Mouse (Mus musculus): ENCODE results near the gene Prelid1. TPM values are rescaled to one million over a fixed set of nuclear protein-coding genes. Genes with fewer than 3 reads are reported as not detected.

The Prelid1 gene
- polyA plus RNA-seq, 1 experiment: 493 TPM

DNA sequence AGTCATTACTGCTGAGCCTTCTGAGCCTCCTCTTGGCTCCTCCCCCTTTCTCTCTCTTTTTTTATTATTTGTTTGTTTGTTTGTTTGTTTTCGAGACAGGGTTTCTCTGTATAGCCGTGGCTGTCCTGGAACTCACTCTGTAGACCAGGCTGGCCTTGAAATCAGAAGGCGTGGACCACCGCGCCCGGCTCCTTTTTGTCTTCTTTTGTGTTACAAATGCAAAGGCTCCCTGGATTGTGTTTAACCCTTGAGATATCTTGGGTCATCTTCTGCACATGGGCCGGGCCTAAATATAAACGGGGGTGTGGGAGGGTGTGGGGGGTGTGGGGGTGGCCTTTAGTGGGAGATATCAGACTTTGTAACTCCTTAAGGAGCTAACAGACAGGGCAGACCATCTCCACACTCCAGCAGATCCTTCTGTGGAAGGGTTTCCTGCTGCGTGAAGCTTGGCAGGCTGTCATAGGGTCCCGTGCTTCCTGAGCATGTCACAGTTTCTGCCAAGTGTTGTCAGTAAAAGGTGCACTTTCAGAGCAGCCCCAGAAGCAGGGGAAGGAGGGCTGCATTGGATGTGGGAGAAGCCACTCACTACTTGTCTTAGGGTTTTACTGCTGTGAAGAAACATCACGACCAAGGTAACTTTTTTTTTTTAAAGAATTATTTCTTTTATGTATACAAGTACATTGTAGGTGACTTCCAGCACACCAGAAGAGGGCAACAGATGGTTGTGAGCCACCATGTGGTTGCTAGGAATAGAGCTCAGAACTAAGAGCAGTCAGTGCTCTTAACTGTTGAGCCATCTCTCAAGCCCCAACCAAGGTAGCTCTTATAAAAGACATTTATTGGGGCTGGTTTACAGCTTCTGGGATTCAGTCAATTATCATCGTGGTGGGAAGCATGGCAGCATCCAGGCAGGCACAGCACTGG is 18.1 kb downstream of the Prelid1 start:
- Histone ChIP-seq H3K27ac (ENCODE audit: control insufficient read depth, insufficient read depth, low read length) (no peak overlapping the region), H3K36me3 (ENCODE audit: control insufficient read depth, insufficient read depth, low read length) (no peaks in the 10 kb centered on the region), H3K27me3 (ENCODE audit: control insufficient read depth, insufficient read depth, low read length) (no peaks in the 10 kb centered on the region), H3K4me3 (ENCODE audit: control insufficient read depth, insufficient read depth, low read length) (no peak overlapping the region), H3K4me1 (replicated peaks; ENCODE audit: control insufficient read depth, insufficient read depth, low read length) (no peaks in the 10 kb centered on the region; the same call in 1 of the 2 replicates)
- TF ChIP-seq CTCF (IDR thresholded peaks at IDR 0.05; ENCODE audit: borderline replicate concordance, control insufficient read depth, extremely low read depth, insufficient read depth, low read length, poor library complexity) (no peak), POLR2A (IDR thresholded peaks at IDR 0.05; ENCODE audit: control insufficient read depth, extremely low read depth, insufficient read depth, low read length, poor library complexity) (no peak)
- 85% methylated on average over 12 of the region's 12 CpGs for WGBS
- DNase-seq: no peak

DNA sequence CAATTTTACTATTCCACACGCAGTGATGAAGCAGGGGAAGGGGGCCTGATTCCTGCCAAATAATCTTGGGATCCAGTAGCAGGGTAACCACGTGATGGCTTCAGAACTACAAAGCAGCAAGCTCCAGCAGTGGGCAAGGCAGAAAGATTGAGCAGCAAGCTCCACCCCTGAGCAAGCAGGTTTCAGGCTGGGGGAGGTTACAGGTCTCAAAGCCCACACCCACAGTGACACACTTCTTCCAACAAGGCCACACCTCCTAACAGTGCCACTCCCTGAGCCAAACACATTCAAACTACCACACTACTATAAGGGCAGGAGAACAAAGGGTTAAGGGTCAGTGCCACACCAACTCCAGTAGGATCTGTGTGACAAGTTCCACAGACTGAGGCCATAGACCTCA is 19.0 kb downstream of the Prelid1 start:
- H3K27me3 ChIP-seq (ENCODE audit: control insufficient read depth, insufficient read depth, low read length): no peaks in the 10 kb centered on the region
- H3K4me1 ChIP-seq (replicated peaks; ENCODE audit: control insufficient read depth, insufficient read depth, low read length): no peaks in the 10 kb centered on the region; the same call in 1 of the 2 replicates
- H3K36me3 ChIP-seq (ENCODE audit: control insufficient read depth, insufficient read depth, low read length): no peaks in the 10 kb centered on the region; the same call in 1 of the 2 replicates
- no peak overlapping the region for H3K27ac ChIP-seq (ENCODE audit: control insufficient read depth, insufficient read depth, low read length)
- 46% methylated on average over 2 of the region's 2 CpGs for WGBS
- TF ChIP-seq POLR2A (IDR thresholded peaks at IDR 0.05; ENCODE audit: control insufficient read depth, extremely low read depth, insufficient read depth, low read length, poor library complexity): no peak
- TF ChIP-seq CTCF (IDR thresholded peaks at IDR 0.05; ENCODE audit: borderline replicate concordance, control insufficient read depth, extremely low read depth, insufficient read depth, low read length, poor library complexity): no peak
- H3K4me3 ChIP-seq (ENCODE audit: control insufficient read depth, insufficient read depth, low read length): no peak overlapping the region
- DNase-seq: no peak

DNA sequence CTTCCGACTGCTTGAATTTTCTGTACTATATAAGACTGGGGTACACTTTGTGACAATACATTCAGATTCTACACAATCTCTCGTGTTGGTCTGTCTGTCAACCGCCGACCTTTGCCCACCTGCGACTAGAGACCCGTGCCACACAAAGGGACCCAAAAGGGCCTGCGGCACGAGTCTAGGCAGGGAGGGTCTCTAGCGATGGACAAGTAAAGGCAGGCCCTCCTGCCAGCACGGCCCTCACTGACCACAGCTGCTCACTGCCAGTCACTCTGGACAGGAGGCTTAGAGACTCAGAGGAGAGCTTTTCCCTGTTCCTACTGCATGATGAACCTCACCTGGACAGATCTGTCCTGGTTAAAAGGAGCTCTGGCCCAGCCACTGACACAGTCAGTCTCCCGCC is 22.2 kb downstream of the Prelid1 start:
- WGBS: 80% methylated on average over 11 of the region's 11 CpGs
- no peak for TF ChIP-seq CTCF (IDR thresholded peaks at IDR 0.05; ENCODE audit: borderline replicate concordance, control insufficient read depth, extremely low read depth, insufficient read depth, low read length, poor library complexity)
- no peak for TF ChIP-seq POLR2A (IDR thresholded peaks at IDR 0.05; ENCODE audit: control insufficient read depth, extremely low read depth, insufficient read depth, low read length, poor library complexity)
- Histone ChIP-seq H3K27ac (ENCODE audit: control insufficient read depth, insufficient read depth, low read length) (no peak overlapping the region), H3K4me1 (replicated peaks; ENCODE audit: control insufficient read depth, insufficient read depth, low read length) (no peaks in the 10 kb centered on the region; the same call in 1 of the 2 replicates), H3K36me3 (ENCODE audit: control insufficient read depth, insufficient read depth, low read length) (peaks cover 29% of the 10 kb centered on the region), H3K4me3 (ENCODE audit: control insufficient read depth, insufficient read depth, low read length) (no peak overlapping the region), H3K27me3 (ENCODE audit: control insufficient read depth, insufficient read depth, low read length) (no peaks in the 10 kb centered on the region)
- no peak for DNase-seq

DNA sequence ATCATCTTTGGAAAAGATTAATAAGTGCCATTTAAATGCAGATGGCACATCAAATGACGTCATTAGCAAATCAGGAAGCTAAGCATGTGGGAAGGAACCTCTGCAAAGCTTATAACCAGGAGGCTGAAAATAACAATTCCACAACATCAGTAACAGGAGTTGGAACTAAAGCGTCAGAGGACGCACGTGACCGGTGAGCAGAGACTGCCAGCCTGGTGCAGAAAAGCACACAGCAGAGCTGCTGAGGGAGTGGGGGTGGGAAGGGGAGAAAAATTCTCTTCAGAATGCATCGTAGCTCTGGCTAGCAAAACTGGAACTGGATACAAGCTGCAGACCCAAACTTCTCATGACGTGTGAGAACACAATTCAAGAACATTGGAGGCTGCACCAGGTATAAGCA is 24.0 kb downstream of the Prelid1 start:
- no peak for DNase-seq
- H3K27me3 ChIP-seq (ENCODE audit: control insufficient read depth, insufficient read depth, low read length): no peaks in the 10 kb centered on the region
- H3K4me1 ChIP-seq (replicated peaks; ENCODE audit: control insufficient read depth, insufficient read depth, low read length): no peaks in the 10 kb centered on the region; the same call in 1 of the 2 replicates
- H3K36me3 ChIP-seq (ENCODE audit: control insufficient read depth, insufficient read depth, low read length): peaks cover 47% of the 10 kb centered on the region
- TF ChIP-seq CTCF (IDR thresholded peaks at IDR 0.05; ENCODE audit: borderline replicate concordance, control insufficient read depth, extremely low read depth, insufficient read depth, low read length, poor library complexity) (no peak), POLR2A (IDR thresholded peaks at IDR 0.05; ENCODE audit: control insufficient read depth, extremely low read depth, insufficient read depth, low read length, poor library complexity) (no peak)
- no peak overlapping the region for H3K27ac ChIP-seq (ENCODE audit: control insufficient read depth, insufficient read depth, low read length)
- 92% methylated on average over 7 of the region's 7 CpGs for WGBS
- no peak overlapping the region for H3K4me3 ChIP-seq (ENCODE audit: control insufficient read depth, insufficient read depth, low read length)

DNA sequence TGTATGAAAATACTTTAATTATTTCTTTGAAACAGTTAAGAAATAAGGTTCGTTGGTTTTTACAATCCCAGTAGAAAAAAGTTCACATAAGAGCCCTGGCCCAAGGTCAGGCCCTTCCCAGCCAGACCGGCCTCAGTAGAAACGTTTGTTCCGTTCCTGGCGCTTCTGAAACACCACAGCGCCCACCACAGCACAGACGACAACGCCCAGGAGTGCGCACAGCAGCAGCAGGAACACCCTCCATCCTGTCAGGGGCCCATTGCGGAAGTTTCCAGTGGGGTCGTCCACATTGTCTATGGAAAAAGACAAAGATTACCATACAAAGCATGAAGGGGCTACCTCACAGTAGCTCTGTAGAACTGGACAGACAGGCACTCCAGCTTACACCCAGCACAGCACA is 26.4 kb downstream of the Prelid1 start:
- WGBS: 85% methylated on average over 11 of the region's 11 CpGs
- no peaks in the 10 kb centered on the region for H3K27me3 ChIP-seq (ENCODE audit: control insufficient read depth, insufficient read depth, low read length)
- no peak overlapping the region for H3K4me3 ChIP-seq (ENCODE audit: control insufficient read depth, insufficient read depth, low read length)
- DNase-seq: no peak
- H3K27ac ChIP-seq (ENCODE audit: control insufficient read depth, insufficient read depth, low read length): no peak overlapping the region
- no peaks in the 10 kb centered on the region for H3K4me1 ChIP-seq (replicated peaks; ENCODE audit: control insufficient read depth, insufficient read depth, low read length)
- H3K36me3 ChIP-seq (ENCODE audit: control insufficient read depth, insufficient read depth, low read length): peaks cover 71% of the 10 kb centered on the region
- TF ChIP-seq CTCF (IDR thresholded peaks at IDR 0.05; ENCODE audit: borderline replicate concordance, control insufficient read depth, extremely low read depth, insufficient read depth, low read length, poor library complexity) (no peak), POLR2A (IDR thresholded peaks at IDR 0.05; ENCODE audit: control insufficient read depth, extremely low read depth, insufficient read depth, low read length, poor library complexity) (no peak)

DNA sequence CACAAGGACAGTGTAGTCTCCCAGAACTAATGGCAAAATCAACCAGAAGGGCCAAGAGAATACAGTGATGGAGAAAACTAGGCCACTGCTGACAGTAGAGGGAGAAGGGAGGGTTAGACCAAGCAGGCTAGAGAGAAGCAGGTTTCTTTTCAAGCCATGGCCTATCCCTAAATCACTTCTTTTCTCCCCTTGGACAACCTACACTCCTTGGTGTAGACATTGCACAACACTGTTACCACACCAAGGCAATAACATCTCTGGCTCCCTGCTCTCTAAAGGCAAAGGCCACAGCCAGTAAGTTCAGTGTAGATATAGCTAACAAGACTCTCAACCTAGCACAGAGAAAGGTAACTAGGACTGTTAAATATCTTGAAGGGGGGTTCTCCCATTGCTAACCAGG is 40.8 kb downstream of the Prelid1 start:
- DNase-seq: no peak
- Histone ChIP-seq H3K27ac (ENCODE audit: control insufficient read depth, insufficient read depth, low read length) (no peak overlapping the region), H3K36me3 (ENCODE audit: control insufficient read depth, insufficient read depth, low read length) (peaks cover 14% of the 10 kb centered on the region), H3K4me3 (ENCODE audit: control insufficient read depth, insufficient read depth, low read length) (no peak overlapping the region), H3K27me3 (ENCODE audit: control insufficient read depth, insufficient read depth, low read length) (no peaks in the 10 kb centered on the region), H3K4me1 (replicated peaks; ENCODE audit: control insufficient read depth, insufficient read depth, low read length) (peaks cover 11% of the 10 kb centered on the region)
- TF ChIP-seq CTCF (IDR thresholded peaks at IDR 0.05; ENCODE audit: borderline replicate concordance, control insufficient read depth, extremely low read depth, insufficient read depth, low read length, poor library complexity) (no peak), POLR2A (IDR thresholded peaks at IDR 0.05; ENCODE audit: control insufficient read depth, extremely low read depth, insufficient read depth, low read length, poor library complexity) (no peak)
